Mouse (Mus musculus) olfactory bulb, adult 2 months (tissue): Measurements from ENCODE around the gene Pmpca.

Source experiments
- CTCF ChIP-seq: fragments of 200-500 bp; IDR thresholded peaks from 2 replicates; pipeline ENCODE4 v1.5.1; 2012; ENCODE audit warnings: low read depth, mild to moderate bottlenecking, low read length, moderate library complexity; ENCODE audit not compliant: insufficient read depth
- POLR2A ChIP-seq: fragments of 200-500 bp; IDR thresholded peaks from 2 replicates; pipeline ENCODE4 v1.6.1; 2012; ENCODE audit warnings: mild to moderate bottlenecking, low read depth, low read length, moderate library complexity; ENCODE audit not compliant: insufficient read depth

DNA sequence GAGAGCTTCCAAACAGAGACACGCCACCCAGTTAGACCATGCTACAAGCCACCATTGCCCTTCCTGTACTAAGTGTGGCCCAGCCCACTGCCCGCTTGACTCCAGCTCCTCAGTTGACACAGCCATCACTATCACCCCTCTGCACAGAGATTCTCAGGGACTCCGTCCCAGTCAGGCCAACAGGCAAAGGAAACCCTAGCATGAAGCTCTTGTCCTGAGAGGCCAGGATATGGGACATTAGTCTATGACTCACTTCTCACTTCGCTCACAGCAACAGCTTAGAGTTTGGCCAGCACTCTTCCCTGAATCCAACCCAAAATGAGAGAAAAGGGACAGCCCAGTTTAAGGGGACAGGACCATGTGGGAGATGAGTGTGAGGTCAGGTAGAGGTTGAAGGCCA lies 34.7 kb upstream of the Pmpca start:
- no peak for TF ChIP-seq CTCF
- no peak for TF ChIP-seq POLR2A
